Mouse (Mus musculus) liver, embryonic 13.5 days (tissue): Measurements from ENCODE around the gene Ces1c. TPM values are rescaled to one million over a fixed set of nuclear protein-coding genes. Genes with fewer than 3 reads are reported as not detected.

Source experiments
- ATAC-seq: fragments of 200-750 bp; cut with Nextera tagmentation; 2 replicates; pipeline ENCODE4 v1.8.0; 2017; ENCODE audit warnings: low read depth, mild to moderate bottlenecking, moderate number of reproducible peaks, moderate library complexity
- DNase-seq: peaks from one replicate; pipeline ENCODE4 v3.0.0; 2022
- H3K27ac ChIP-seq: fragments of 300-500 bp; sonication (generic); 2 replicates; pipeline ENCODE4 v1.5.1; 2015; ENCODE audit warnings: moderate library complexity, mild to moderate bottlenecking, inconsistent platforms
- H3K27me3 ChIP-seq: fragments of 300-500 bp; sonication (generic); 2 replicates; pipeline ENCODE4 v1.6.1; 2015; ENCODE audit warnings: mild to moderate bottlenecking, inconsistent platforms
- H3K36me3 ChIP-seq: fragments of 300-500 bp; sonication (generic); 2 replicates; pipeline ENCODE4 v1.6.1; 2015; ENCODE audit warnings: mild to moderate bottlenecking, inconsistent platforms
- H3K4me1 ChIP-seq: fragments of 300-500 bp; sonication (generic); replicated peaks from 2 replicates; pipeline ENCODE4 v1.6.1; 2015; ENCODE audit warnings: inconsistent platforms
- H3K4me2 ChIP-seq: fragments of 300-500 bp; sonication (generic); 2 replicates; pipeline ENCODE4 v1.6.1; 2015; ENCODE audit warnings: inconsistent platforms, mild to moderate bottlenecking, moderate library complexity
- H3K4me3 ChIP-seq: fragments of 300-500 bp; sonication (generic); replicated peaks from 2 replicates; pipeline ENCODE4 v1.5.1; 2015; ENCODE audit warnings: mild to moderate bottlenecking, inconsistent platforms
- H3K9ac ChIP-seq: fragments of 300-500 bp; sonication (generic); 2 replicates; pipeline ENCODE4 v1.6.1; 2015; ENCODE audit warnings: mild to moderate bottlenecking, inconsistent platforms
- H3K9me3 ChIP-seq: fragments of 300-500 bp; sonication (generic); replicated peaks from 2 replicates; pipeline ENCODE4 v1.6.1; 2016; ENCODE audit warnings: inconsistent platforms
- WGBS: fragments of 180-500 bp; shearing (Covaris S2); methylation state at CpG from one replicate; pipeline ENCODE4 v1.1.7; 2015; ENCODE audit not compliant: insufficient replicate concordance; 5-methylcytosine and 5-hydroxymethylcytosine counted together
- polyA plus RNA-seq: library from polyadenylated mRNA; unstranded; fragments of >200 nt; fragmentation: Nextera tagmentation; extraction: Ambion mirVana; gene quantifications from 2 replicates; pipeline ENCODE4 v1.2.1, GENCODE M21; 2015

The Ces1c gene
- polyA plus RNA-seq = 0.45 and 0.50 TPM in 2 replicates

- Histone ChIP-seq H3K27me3 (no peaks in the 10 kb centered on the region), H3K9me3 (no peaks in the 10 kb centered on the region), H3K36me3 (no peaks in the 10 kb centered on the region), H3K4me2 (no peak within 1 kb of the TSS), H3K4me3 (no peak within 1 kb of the TSS), H3K27ac (no peak within 1 kb of the TSS), H3K9ac (no peak within 1 kb of the TSS), H3K4me1 (no peaks in the 10 kb centered on the region)
- ATAC-seq (no peak), DNase-seq (no peak)
- 47% methylated on average over 3 of the region's 3 CpGs for WGBS
These were observed at the start of gene Ces1c for GRCm38 (mm10) chr8:93131233-93131980. TSS of gene Ces1c (minus strand) at chr8:93131283.

- no peak overlapping the region for H3K27ac ChIP-seq
- no peaks in the 10 kb centered on the region for H3K9me3 ChIP-seq
- no peak overlapping the region for H3K4me2 ChIP-seq
- ATAC-seq (no peak), DNase-seq (no peak)
- H3K4me1 ChIP-seq = no peaks in the 10 kb centered on the region
- H3K36me3 ChIP-seq = no peaks in the 10 kb centered on the region
- no peak overlapping the region for H3K4me3 ChIP-seq
- 61% methylated on average over 4 of the region's 4 CpGs for WGBS
- no peak overlapping the region for H3K9ac ChIP-seq
- H3K27me3 ChIP-seq = no peaks in the 10 kb centered on the region
These were observed 49.6 kb upstream of the Ces1c start for GRCm38 (mm10) chr8:93180581-93181129.

DNA sequence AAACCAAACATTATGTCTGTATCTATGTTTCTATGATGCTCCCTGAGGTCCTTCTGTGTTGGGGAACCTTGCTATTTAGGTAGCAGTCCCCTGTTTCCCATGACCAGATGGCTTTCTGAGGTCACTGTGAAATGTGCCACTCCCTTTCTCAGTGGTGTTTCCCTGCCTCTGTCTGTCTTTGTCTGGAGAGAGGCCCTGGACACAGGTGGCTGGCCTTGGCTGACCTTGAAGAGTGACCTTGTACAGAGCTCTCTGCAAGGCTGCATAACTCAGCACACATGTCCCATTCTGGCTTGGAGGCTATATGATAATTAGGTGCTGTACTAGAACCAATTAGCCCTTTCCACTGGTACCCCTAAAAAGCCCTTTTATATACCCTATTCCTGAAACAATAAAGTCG is 45.5 kb upstream of the Ces1c start:
- Histone ChIP-seq H3K27me3 (no peaks in the 10 kb centered on the region), H3K36me3 (no peaks in the 10 kb centered on the region), H3K4me1 (no peaks in the 10 kb centered on the region), H3K4me2 (no peak overlapping the region), H3K4me3 (no peak overlapping the region), H3K9ac (no peak overlapping the region), H3K9me3 (no peaks in the 10 kb centered on the region), H3K27ac (no peak overlapping the region)
- ATAC-seq (no peak), DNase-seq (no peak)
- 10% methylated on average over 1 of the region's 1 CpGs for WGBS

DNA sequence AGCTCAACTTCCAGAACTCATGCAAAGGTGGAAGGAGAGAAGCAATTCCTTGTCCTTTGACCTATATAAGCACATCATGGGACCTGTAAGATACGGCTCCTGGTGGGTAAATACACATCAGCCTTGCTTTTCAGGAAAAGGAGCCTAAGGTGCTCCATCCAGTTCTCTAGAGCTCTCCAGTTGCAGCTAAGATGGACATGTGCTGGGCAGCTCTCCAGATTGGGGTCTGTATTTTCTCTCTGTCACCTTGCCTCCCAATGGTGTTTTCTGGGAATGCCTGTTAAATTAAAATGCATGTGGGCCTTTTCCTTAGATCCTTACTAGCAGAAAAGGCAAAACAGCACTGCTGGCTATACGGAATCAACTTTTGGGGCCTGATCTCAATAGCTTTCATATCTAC is 43.5 kb upstream of the Ces1c start:
- ATAC-seq (no peak), DNase-seq (no peak)
- no peak overlapping the region for H3K4me3 ChIP-seq
- no peak overlapping the region for H3K4me2 ChIP-seq
- no peaks in the 10 kb centered on the region for H3K4me1 ChIP-seq
- no peaks in the 10 kb centered on the region for H3K9me3 ChIP-seq
- no peaks in the 10 kb centered on the region for H3K27me3 ChIP-seq
- H3K27ac ChIP-seq = no peak overlapping the region
- no peaks in the 10 kb centered on the region for H3K36me3 ChIP-seq
- WGBS = 58% methylated on average over 2 of the region's 2 CpGs
- no peak overlapping the region for H3K9ac ChIP-seq

DNA sequence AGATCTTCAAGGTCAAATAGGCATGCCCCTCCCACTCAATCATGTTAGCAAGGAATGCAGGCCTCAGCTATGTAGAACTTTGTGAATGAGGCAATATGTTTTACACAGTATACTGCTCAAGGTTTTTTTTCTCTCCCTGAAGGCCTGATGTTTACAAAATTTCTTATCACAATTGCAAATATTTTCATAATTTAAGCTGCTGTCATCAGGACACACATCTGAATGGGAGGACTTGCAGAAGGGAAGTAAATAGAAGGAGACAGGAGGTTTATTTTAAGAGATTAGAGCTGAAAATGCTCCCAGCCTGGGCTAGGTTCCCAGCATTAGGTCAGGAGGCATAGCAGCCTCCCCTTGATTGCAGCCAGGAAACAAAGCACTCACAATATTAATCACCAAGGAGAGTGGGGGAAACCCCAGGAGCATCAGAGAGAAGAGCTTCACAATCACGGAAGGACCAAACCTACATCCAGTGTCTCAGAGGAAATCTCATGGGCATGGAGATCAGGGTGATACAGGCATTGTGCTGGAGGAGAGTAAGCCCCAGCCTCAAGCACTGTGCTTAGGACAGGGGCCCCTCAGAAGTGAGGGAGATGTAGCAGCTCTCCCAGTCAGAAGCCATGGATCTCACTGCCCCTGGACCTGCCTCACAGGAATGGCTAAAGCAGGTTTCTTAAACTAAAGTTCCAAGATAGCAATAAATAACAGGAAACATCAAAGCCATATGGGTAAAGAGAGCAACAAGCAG is 40.9 kb upstream of the Ces1c start:
- Histone ChIP-seq H3K27me3 (no peaks in the 10 kb centered on the region), H3K4me2 (no peak overlapping the region), H3K36me3 (no peaks in the 10 kb centered on the region), H3K4me1 (no peaks in the 10 kb centered on the region), H3K27ac (no peak overlapping the region), H3K9ac (no peak overlapping the region), H3K4me3 (no peak overlapping the region), H3K9me3 (no peaks in the 10 kb centered on the region)
- DNase-seq (no peak), ATAC-seq (no peak)
- 30% methylated on average over 1 of the region's 1 CpGs for WGBS

GRCm38 (mm10) chr8:93163363-93163762 is 32.3 kb upstream of the Ces1c start:
- DNase-seq (no peak), ATAC-seq (no peak)
- 70% methylated on average over 1 of the region's 1 CpGs for WGBS
- no peaks in the 10 kb centered on the region for H3K36me3 ChIP-seq
- no peak overlapping the region for H3K4me2 ChIP-seq
- H3K27ac ChIP-seq = no peak overlapping the region
- H3K9me3 ChIP-seq = no peaks in the 10 kb centered on the region
- no peak overlapping the region for H3K9ac ChIP-seq
- no peaks in the 10 kb centered on the region for H3K27me3 ChIP-seq
- H3K4me1 ChIP-seq = no peaks in the 10 kb centered on the region
- H3K4me3 ChIP-seq = no peak overlapping the region

DNA sequence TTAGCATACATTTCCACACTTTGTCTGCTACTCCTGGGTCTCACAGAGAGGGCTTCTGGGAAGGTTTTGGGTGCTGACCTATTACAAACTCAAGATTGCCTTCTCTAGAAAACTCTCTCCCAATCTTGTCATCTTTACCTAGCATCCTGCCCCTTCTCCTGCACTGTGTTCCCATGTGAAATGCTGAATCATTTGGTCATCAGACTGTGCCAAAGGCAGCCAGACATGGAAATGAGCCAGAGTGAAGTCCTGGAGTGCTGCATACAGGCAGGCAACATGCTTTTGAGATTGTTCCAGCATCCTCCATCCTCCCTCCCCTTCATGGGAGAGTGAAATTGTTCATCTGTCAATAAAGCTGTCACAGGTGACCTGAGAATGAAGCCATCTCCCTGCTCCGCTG is 20.3 kb upstream of the Ces1c start:
- Histone ChIP-seq H3K27ac (no peak overlapping the region), H3K4me3 (no peak overlapping the region), H3K9ac (no peak overlapping the region), H3K9me3 (no peaks in the 10 kb centered on the region), H3K36me3 (no peaks in the 10 kb centered on the region), H3K27me3 (no peaks in the 10 kb centered on the region), H3K4me1 (no peaks in the 10 kb centered on the region), H3K4me2 (no peak overlapping the region)
- WGBS = 73% methylated on average over 1 of the region's 1 CpGs
- DNase-seq (no peak), ATAC-seq (no peak)

DNA sequence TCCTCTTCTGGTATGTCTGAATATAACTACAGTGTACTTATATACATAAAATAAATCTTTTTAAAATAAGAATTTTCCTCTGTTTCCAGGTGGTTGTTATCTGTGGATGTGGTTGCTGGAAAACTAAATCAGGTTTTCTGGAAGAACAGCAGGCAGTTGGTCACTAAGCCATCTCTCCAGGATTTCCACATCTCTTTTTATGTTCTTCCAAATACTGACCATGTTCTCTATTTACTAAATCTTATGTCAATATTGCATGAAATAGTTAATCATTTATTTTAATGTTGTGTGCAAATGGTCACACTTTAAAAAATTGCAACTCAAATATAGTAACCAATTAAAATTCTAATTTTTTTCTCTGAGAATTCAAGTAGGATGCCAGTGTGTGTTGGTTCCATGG is 16.2 kb upstream of the Ces1c start:
- Histone ChIP-seq H3K4me3 (no peak overlapping the region), H3K27ac (no peak overlapping the region), H3K9me3 (no peaks in the 10 kb centered on the region), H3K9ac (no peak overlapping the region), H3K27me3 (no peaks in the 10 kb centered on the region), H3K4me1 (no peaks in the 10 kb centered on the region), H3K36me3 (no peaks in the 10 kb centered on the region), H3K4me2 (no peak overlapping the region)
- DNase-seq (no peak), ATAC-seq (no peak)

DNA sequence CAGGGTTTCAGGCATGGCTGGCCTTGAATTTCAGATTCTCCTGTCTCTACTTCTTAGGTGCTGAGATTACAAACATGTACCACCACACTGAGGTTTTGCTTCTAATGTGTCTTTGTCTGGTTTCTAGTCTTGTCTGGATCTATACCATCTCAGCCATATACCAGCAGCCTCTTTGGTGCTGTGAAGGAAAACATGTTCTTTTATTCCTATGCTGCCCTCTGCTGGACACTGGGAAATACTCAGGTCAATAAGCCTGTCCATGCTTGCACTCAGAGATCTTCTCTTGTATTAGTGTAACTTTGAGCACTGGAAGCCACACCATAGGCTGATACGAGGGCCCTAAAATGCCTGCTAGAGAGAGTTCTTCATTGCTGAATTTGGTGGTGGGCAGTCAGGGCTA is 9.6 kb upstream of the Ces1c start:
- Histone ChIP-seq H3K27ac (no peak overlapping the region), H3K9me3 (no peaks in the 10 kb centered on the region), H3K9ac (no peak overlapping the region), H3K27me3 (no peaks in the 10 kb centered on the region), H3K4me1 (no peaks in the 10 kb centered on the region), H3K4me2 (no peak overlapping the region), H3K4me3 (no peak overlapping the region), H3K36me3 (no peaks in the 10 kb centered on the region)
- peak; percentile 1 for DNase-seq
- 31% methylated on average over 1 of the region's 1 CpGs for WGBS
- no peak for ATAC-seq

GRCm38 (mm10) chr8:93132196-93132595 is 1.1 kb upstream of the Ces1c start:
- H3K27ac ChIP-seq = no peak overlapping the region
- WGBS = 74% methylated on average over 2 of the region's 2 CpGs
- H3K4me3 ChIP-seq = no peak overlapping the region
- no peak for ATAC-seq
- H3K4me2 ChIP-seq = no peak overlapping the region
- no peaks in the 10 kb centered on the region for H3K36me3 ChIP-seq
- H3K9ac ChIP-seq = no peak overlapping the region
- H3K4me1 ChIP-seq = no peaks in the 10 kb centered on the region
- no peaks in the 10 kb centered on the region for H3K27me3 ChIP-seq
- H3K9me3 ChIP-seq = no peaks in the 10 kb centered on the region
- DNase-seq = no peak

GRCm38 (mm10) chr8:93126476-93126875 is 4.6 kb downstream of the Ces1c start:
- H3K27ac ChIP-seq = no peak overlapping the region
- H3K9me3 ChIP-seq = no peaks in the 10 kb centered on the region
- no peak for ATAC-seq
- no peaks in the 10 kb centered on the region for H3K4me1 ChIP-seq
- no peaks in the 10 kb centered on the region for H3K36me3 ChIP-seq
- H3K9ac ChIP-seq = no peak overlapping the region
- no peaks in the 10 kb centered on the region for H3K27me3 ChIP-seq
- no peak overlapping the region for H3K4me3 ChIP-seq
- H3K4me2 ChIP-seq = no peak overlapping the region
- DNase-seq = no peak
- 56% methylated on average over 2 of the region's 2 CpGs for WGBS

- H3K27ac ChIP-seq = no peak overlapping the region
- ATAC-seq (no peak), DNase-seq (no peak)
- H3K36me3 ChIP-seq = no peaks in the 10 kb centered on the region
- H3K4me1 ChIP-seq = no peaks in the 10 kb centered on the region
- no peak overlapping the region for H3K9ac ChIP-seq
- H3K4me2 ChIP-seq = no peak overlapping the region
- no peaks in the 10 kb centered on the region for H3K9me3 ChIP-seq
- no peaks in the 10 kb centered on the region for H3K27me3 ChIP-seq
- 77% methylated on average over 1 of the region's 1 CpGs for WGBS
- H3K4me3 ChIP-seq = no peak overlapping the region
These were observed 9.1 kb downstream of the Ces1c start for GRCm38 (mm10) chr8:93122005-93122404.
